Mouse (Mus musculus) olfactory bulb, adult 2 months (tissue): ENCODE data around the gene Qk.

Experiments
- CTCF ChIP-seq: fragments of 200-500 bp; IDR thresholded peaks from 2 replicates; pipeline ENCODE4 v1.5.1; 2012; ENCODE audit warnings: low read depth, mild to moderate bottlenecking, low read length, moderate library complexity; ENCODE audit not compliant: insufficient read depth
- POLR2A ChIP-seq: fragments of 200-500 bp; IDR thresholded peaks from 2 replicates; pipeline ENCODE4 v1.6.1; 2012; ENCODE audit warnings: mild to moderate bottlenecking, low read depth, low read length, moderate library complexity; ENCODE audit not compliant: insufficient read depth

GRCm38 (mm10) chr17:10359466-10359865, 39.8 kb upstream of the Qk start:
- TF ChIP-seq POLR2A (no peak), CTCF (no peak)
